Mouse (Mus musculus): ENCODE measurements around the gene Slc25a23.

Gene Slc25a23

DNA sequence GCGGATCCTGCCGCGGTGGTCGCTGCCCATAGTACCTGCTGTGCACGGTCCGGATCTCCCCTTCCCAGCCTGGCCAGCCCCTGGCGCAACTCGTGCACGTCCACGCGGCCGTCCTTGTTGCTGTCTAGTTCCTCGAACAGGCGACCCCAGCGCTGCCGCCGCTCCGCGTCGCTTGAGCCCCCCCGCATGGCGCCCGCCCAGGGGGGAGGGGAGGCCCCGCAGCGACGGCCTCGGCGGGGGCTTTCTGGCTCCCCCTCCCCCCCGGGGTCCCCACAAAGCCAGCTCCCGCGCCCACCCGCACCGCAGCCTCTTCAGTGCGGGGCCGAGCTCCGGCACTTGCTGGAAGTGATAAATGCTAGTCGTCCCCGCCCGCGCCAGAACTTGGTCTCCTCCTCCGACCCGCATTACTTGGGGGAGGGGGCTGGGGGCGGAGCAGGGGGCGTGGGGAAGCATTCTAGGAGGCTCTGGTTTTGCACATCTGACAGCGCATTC lies at the start of gene Slc25a23:
Gene Slc25a23, minus strand, starts transcription at position 378 of the 492 bp plus-strand sequence.
- peak; percentile 73 to 78 for DNase-seq (ENCODE audit: low spot score in 2 of 2)

DNA sequence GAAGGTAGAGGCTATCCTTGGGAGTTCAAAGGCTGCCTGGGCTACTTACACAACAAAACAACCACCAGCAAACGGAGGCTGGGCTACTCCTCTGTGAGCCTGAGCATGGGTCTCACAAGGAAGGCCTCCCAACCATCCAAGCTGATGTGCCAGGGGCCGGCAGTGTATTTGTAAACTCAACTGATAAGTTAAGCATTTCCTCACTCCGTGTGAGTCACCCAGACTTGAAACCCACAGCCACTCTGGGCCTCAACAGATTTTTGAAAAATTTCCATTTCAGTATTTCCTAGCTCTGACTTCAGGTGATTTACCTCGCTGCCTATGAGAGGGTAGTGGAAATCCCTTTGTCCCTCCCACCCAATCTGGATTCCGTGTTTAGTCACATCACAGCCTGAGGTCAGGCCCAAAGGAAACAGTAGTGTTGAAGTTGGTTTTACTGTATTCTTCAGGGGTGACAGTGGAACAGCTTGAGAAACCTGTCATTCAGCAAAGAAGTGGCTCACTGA lies 49.1 kb upstream of the Slc25a23 start:
- DNase-seq (ENCODE audit: low spot score in 2 of 2): no peak

GRCm38 (mm10) chr17:57108040-57108665 lies 48.5 kb upstream of the Slc25a23 start:
- DNase-seq (ENCODE audit: low spot score in 2 of 2): no peak

DNA sequence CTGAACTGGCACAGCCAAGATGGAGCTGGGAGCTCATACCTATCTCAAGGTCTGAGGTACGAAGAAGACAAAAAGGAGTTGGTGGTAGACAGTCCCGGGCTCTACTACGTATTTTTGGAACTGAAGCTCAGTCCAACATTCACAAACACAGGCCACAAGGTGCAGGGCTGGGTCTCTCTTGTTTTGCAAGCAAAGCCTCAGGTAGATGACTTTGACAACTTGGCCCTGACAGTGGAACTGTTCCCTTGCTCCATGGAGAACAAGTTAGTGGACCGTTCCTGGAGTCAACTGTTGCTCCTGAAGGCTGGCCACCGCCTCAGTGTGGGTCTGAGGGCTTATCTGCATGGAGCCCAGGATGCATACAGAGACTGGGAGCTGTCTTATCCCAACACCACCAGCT lies 47.4 kb upstream of the Slc25a23 start:
- DNase-seq (ENCODE audit: low spot score in 2 of 2): no peak

DNA sequence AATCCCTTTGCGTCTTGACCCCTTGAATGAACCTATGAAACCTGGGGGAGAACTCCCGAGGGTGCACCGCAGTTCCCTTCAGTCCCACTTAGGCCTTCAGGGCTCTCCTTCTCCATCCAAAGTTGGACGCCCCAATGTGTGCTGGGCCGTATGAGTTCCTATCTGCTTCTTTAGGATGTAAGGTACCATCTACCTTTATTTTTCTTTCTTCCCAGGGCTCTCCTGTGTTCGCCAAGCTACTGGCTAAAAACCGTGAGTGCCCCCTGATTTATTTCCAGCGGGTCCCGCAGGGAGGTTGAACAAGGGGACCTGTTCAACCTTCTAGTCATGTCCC lies 46.3 kb upstream of the Slc25a23 start:
- DNase-seq (ENCODE audit: low spot score in 2 of 2): no peak

DNA sequence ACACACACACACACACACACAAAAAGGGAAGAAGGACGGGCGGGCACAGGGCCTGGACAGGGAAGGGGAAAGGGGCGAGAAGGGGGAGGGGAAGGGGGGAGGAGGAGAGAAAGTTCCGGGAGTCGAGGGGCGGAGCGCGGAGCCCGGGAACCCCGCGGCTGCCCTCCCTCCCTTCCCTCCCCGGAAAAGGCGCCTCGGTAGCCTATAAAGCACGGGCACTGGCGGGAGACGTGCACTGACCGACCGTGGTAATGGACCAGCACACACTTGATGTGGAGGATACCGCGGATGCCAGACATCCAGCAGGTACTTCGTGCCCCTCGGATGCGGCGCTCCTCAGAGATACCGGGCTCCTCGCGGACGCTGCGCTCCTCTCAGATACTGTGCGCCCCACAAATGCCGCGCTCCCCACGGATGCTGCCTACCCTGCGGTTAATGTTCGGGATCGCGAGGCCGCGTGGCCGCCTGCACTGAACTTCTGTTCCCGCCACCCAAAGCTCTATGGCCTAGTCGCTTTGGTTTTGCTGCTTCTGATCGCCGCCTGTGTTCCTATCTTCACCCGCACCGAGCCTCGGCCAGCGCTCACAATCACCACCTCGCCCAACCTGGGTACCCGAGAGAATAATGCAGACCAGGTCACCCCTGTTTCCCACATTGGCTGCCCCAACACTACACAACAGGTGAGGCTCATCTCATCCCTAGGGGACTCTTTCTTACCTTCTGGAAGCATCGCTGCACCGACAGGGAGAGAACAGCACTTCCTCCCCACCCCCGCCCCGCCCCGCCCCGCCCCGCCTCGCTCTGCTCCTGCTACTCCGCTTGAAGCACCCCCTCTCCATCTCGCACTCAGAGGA lies 45.7 kb upstream of the Slc25a23 start, which contains the start of gene Tnfsf9:
Gene Tnfsf9, plus strand, starts transcription at position 145 of the 854 bp plus-strand sequence.
- no peak for DNase-seq (ENCODE audit: low spot score in 2 of 2)

DNA sequence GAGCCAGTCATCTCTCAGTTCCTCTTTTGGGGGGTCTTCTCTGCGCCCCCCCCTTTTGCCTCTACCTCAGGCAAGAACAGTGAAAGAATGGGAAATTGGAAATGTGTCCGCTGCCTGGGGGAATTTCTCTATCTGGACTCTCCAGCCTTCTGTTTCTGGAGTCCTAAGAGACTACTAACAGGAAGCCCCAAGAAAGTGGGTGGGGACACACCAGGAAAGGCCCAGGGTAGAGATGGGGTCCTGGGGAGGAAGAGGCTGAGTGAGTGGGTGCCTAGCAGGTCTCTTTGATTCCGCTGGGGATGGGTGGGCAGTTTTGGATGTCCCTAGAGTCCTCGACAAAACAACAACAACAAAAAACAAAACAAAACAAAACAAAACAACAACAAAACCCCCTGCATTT lies 44.8 kb upstream of the Slc25a23 start:
- no peak for DNase-seq (ENCODE audit: low spot score in 2 of 2)

GRCm38 (mm10) chr17:57102276-57102675 lies 42.6 kb upstream of the Slc25a23 start:
- no peak for DNase-seq (ENCODE audit: low spot score in 2 of 2)

DNA sequence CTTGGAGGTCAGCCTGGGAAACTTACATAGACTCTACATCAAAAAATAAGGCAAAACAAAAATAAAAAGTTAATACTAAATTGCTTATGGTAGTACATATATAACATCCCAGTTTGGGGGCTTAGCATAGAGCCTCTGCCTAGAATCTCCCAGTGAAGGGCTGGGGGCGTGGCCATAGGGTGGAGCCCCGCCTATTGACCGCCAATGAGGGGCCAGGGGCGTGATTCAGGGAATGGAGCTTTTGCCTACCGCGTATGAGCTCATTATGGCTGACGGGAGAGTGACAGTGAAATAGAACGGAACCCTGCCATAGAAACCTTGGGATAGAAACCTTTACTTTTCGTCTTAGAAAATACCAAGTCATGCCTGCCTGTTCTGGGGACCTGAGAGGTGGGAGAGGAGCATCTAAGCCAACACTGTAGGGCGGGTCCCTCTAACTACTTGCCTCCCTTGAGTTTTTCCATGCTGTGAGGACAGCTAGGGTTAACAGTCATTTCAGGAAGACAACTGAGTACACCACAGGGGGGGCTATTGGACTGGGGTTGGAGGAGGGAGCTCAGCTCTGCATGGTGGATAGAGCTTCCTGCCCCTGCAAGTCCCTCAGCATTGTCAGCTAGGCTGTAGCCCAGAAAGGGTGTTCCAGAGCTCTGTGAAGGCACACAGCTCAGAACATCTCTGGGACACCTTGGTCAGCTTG lies 40.1 kb upstream of the Slc25a23 start:
- DNase-seq (ENCODE audit: low spot score in 2 of 2): no peak

DNA sequence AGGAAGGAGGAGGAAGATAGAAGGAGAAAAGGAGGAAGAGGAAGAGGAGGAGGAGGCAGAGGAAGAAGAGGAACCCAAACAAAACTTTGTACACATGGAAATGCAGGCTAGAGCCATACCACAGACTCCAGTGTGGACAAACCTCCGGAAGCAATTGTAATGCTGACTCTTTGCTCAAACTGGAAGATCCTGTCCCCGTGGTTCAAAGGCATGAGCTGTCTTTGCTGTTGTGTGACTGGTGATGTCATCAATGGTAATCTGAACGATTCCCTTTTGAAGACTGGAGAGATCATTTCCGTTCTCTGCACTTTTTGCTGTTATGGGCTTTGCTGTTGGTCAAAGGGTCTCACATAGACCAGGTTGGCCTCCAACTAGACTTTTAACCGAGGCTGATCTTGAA lies 38.7 kb upstream of the Slc25a23 start:
- no peak for DNase-seq (ENCODE audit: low spot score in 2 of 2)

DNA sequence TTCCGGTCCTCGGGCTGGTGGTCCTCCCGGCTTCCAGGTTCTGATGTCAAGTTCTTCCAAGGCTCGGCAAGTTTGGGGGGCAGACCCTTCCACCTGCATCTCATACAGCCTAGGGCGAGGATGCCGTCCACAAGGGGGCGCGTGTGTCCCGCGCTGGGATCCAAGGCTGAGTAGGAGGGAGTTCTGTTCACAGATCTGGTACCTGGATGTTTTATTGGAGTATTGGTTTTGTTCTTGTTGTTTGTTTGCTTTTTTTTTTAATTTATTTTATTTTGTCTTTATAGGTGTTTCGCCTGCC lies 36.9 kb upstream of the Slc25a23 start:
- peak; percentile 69 to 72 for DNase-seq (ENCODE audit: low spot score in 2 of 2)

DNA sequence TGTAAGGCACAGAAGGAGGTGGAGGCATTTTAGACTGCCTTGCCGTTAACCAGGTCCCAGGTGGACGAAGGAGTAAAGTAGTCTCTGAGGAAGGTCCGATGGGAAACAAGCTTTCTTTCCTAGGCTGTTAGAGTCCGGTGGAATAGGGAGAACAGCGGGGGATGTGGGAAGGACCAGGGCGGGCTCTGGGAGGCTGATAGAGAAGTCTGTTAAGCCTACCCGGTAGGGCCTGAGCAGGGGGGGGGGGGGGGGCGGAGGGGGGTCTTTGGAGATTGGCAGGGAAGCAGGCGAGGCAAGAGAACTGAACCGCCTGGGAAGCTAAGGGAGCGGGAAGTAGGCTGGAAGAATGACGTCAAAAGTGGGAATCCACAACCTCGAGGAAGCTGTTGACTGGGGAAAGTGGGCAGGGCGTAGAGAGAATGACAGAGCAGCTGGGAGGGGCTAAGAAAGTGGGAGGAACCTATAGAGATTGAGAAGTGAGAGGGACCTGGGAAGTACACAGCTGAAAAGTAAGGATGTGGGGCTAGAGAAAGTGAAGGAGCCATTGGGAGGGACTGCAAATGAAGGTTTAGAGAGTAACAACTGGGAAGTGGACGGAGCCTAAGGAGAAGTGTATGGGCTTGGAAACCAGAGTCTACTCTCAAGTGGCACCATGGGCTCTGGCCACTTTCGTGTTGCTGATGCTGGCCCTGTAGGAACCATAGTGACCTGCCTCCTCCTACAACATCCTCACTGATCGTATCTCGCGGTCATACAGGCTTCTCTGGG lies 36.4 kb upstream of the Slc25a23 start:
- no peak for DNase-seq (ENCODE audit: low spot score in 2 of 2)

GRCm38 (mm10) chr17:57094222-57094621 lies 34.6 kb upstream of the Slc25a23 start:
- DNase-seq (ENCODE audit: low spot score in 2 of 2): no peak

GRCm38 (mm10) chr17:57087049-57087832 lies 27.6 kb upstream of the Slc25a23 start, which contains the start of gene Tubb4a:
TSS of gene Tubb4a (minus strand) at chr17:57087782.
- peak; percentile 86 to 88 for DNase-seq (ENCODE audit: low spot score in 2 of 2)

DNA sequence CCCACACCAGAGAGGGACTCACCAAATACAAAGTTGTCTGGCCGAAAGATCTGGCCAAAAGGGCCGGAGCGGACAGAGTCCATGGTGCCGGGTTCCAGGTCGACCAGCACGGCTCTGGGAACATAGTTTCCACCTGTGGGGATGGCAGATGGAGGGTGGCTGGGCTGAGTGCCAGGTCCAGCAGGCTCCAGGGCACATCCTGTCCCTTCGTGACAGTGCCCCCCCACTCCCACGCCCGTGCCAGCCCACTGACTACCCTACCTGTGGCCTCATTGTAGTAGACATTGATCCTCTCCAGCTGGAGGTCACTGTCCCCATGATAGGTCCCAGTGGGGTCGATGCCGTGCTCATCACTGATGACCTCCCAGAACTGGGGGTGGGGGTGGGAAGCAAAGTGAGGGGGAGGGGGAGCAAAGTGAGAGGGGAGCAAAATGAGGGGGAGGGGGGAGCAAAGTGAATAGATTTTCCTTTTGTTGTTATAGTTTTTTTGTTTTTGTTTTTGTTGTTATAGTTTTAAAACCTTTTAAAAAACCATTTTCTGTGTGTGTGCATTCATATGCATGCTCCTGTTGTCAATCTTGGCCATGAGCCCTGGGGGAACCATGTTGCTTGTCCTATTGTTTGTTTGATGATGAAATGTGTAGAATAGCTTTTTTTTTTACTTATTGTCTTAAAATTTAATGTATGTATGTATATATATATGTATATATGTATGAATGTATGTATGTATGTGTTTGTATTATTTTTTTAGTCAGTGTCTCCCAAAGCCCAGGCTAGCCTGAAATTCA lies 26.5 kb upstream of the Slc25a23 start:
- no peak for DNase-seq (ENCODE audit: low spot score in 2 of 2)

DNA sequence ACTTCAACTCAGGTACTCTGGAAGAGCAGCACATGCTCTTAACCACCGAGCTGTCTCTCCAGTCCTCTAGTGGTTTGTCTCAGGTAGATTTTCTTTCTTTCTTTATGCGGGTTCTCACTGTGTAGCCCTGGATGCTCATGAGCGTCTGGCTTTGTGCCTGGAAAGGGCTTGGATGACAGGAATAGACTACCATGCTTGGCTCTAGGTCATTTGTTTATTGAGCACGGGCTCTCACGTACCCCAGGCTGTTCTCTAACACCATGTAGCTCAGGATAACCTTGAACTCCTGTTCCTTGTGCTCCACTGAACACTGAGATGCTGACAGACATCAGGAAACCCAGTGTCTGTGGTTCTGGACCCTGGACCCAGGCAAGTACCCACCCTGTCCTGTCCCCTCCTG lies 22.8 kb upstream of the Slc25a23 start:
- no peak for DNase-seq (ENCODE audit: low spot score in 2 of 2)

- DNase-seq (ENCODE audit: low spot score in 2 of 2): no peak
Measured at GRCm38 (mm10) chr17:57081234-57081842, 21.7 kb upstream of the Slc25a23 start.

GRCm38 (mm10) chr17:57079919-57080318 lies 20.3 kb upstream of the Slc25a23 start:
- no peak for DNase-seq (ENCODE audit: low spot score in 2 of 2)

- no peak for DNase-seq (ENCODE audit: low spot score in 2 of 2)
Measured at GRCm38 (mm10) chr17:57078336-57078735, 18.7 kb upstream of the Slc25a23 start, which contains the start of gene Dennd1c. TSS of gene Dennd1c (minus strand) at chr17:57078514.
